ENCODE assay signal across 7 mouse cellular contexts in the genomic region with DNA sequence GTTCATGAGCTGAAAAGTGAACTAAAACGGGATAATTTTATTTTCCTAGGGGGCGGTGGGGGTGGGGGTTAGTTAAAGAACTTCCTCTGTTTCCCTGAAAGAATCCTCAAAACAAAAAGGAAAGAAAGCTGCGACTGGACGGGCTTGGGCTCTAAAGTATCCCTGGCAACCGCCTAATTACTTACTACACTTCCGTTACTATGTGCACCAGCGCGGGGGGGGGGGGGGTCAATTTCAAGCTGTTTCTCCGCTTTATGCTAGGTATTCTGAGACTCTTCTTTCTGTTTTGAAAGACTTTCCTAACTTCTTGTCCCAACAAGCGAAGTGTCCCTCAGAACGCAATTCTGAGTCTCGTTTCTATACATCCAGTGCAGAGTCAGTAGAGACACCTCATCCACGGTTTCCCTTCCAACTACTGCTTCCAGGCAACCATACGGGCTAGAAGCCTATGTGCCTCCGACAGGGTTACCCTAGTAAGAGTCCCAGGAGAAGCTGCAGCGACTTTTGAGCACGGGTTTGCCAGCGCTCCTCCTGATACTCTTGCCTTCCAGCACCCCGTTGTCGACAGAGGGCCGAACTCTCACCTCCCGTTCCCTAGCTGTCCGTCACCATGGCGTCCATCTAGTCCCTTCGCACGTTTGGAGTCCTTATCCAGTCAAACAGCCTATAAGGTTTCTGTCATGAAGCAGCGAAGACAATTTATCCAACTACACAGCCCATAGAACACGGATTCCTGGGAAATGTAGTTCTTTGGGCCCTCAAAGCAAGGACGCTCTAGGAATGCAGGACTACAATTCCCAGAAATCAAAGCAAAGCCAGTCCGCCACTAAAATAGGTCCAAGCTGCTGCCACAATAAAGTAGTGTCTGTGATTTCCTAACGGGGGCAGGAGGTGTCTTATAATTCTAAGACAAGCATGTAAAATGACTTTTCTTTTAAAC. TPM values are rescaled to one million over a fixed set of nuclear protein-coding genes. Genes with fewer than 3 reads are reported as not detected.
DNase-seq lines count a peak whose midpoint lies in the region; ATAC-seq lines count a peak whose summit lies in the region.

No protein-coding gene starts in this region.

- peak overlapping the region; percentile 76 for H3K4me2 ChIP-seq in hindbrain, embryonic 15.5 days

- peak overlapping the region; percentile 94 for H3K27ac ChIP-seq in hindbrain, embryonic 15.5 days (replicated peaks)

- H3K9me3 ChIP-seq in hindbrain, embryonic 15.5 days = no peaks in the 10 kb centered on the region

- ATAC-seq in activated CD4-positive, CD25-positive, alpha-beta regulatory T cell, adult 4 months = peak; percentile 91
- peak; percentile 99 for ATAC-seq in hindbrain, embryonic 15.5 days (ENCODE audit: low FRiP score, low read depth)

- H3K4me1 ChIP-seq in hindbrain, embryonic 15.5 days (replicated peaks) = peaks cover 13% of the 10 kb centered on the region

- under 1% methylated on average over 31 of the region's 31 CpGs for WGBS in hindbrain, embryonic 15.5 days

- no peaks in the 10 kb centered on the region for H3K36me3 ChIP-seq in hindbrain, embryonic 15.5 days

- peak; percentile 79 to 87 for DNase-seq in cerebellum, postnatal 25 days
- peak; percentile 86 to 96 for DNase-seq in frontal cortex, postnatal 36 days (ENCODE audit: low spot score in 2 of 2)
- DNase-seq in left cerebral cortex, adult 11 months (ENCODE audit: low spot score) = peak; percentile 96
- peak; percentile 79 to 86 for DNase-seq in lung, postnatal 4 days
- DNase-seq in retina, postnatal 7 days (ENCODE audit: low read depth, low spot score) = peak; percentile 92

- no peaks in the 10 kb centered on the region for H3K27me3 ChIP-seq in hindbrain, embryonic 15.5 days

- H3K9ac ChIP-seq in hindbrain, embryonic 15.5 days = peak overlapping the region; percentile 70

- peak overlapping the region; percentile 70 for H3K4me3 ChIP-seq in hindbrain, embryonic 15.5 days

RNA-seq across cellular contexts. Expression of a gene that starts 4.0 kb away (rescaled TPM):
- polyA plus RNA-seq in activated CD4-positive, CD25-positive, alpha-beta regulatory T cell, adult 4 months (2017; shearing (Covaris generic)) = not detected
- not detected in 2 replicates for polyA plus RNA-seq in hindbrain, embryonic 15.5 days (2015; fragmentation: Nextera tagmentation; extraction: Ambion mirVana)

RNA-seq across cellular contexts. Expression of a gene that starts 20.7 kb away (rescaled TPM):
- polyA plus RNA-seq in activated CD4-positive, CD25-positive, alpha-beta regulatory T cell, adult 4 months (2017; shearing (Covaris generic)) = not detected
- 0.12 TPM in 2 replicates for polyA plus RNA-seq in hindbrain, embryonic 15.5 days (2015; fragmentation: Nextera tagmentation; extraction: Ambion mirVana)

RNA-seq across cellular contexts. Expression of a gene that starts 20.8 kb away (rescaled TPM):
- 1 to 10 TPM; 2.4 to 2.5 TPM for polyA plus RNA-seq in activated CD4-positive, CD25-positive, alpha-beta regulatory T cell, adult 4 months (2017; shearing (Covaris generic))
- polyA plus RNA-seq in hindbrain, embryonic 15.5 days (2015; fragmentation: Nextera tagmentation; extraction: Ambion mirVana) = 46.4 and 49.5 TPM in 2 replicates

RNA-seq across cellular contexts. Expression of a gene that starts 49.7 kb away (rescaled TPM):
- 10 to 100 TPM; 14.1 to 14.8 TPM for polyA plus RNA-seq in activated CD4-positive, CD25-positive, alpha-beta regulatory T cell, adult 4 months (2017; shearing (Covaris generic))
- polyA plus RNA-seq in hindbrain, embryonic 15.5 days (2015; fragmentation: Nextera tagmentation; extraction: Ambion mirVana) = 5.6 and 5.7 TPM in 2 replicates

Comparison
In these comparisons a context has a peak if more than half of its experiments do, and no peak if none do; other contexts are left out.
1. Peak in every context shown above with its lines: DNase-seq, ATAC-seq, H3K4me3 ChIP-seq and H3K27ac ChIP-seq.
2. RNA of a gene that starts 20.8 kb away (polyA plus RNA-seq): 46.4 to 49.5 TPM in hindbrain, embryonic 15.5 days; 2.4 to 2.5 TPM in activated CD4-positive, CD25-positive, alpha-beta regulatory T cell, adult 4 months; every median in the first group is over 10 times any median in the second.